Mouse (Mus musculus) neural tube, embryonic 10.5 days (tissue): ENCODE data around the gene Dlec1.

Source experiments
- DNase-seq: peaks from one replicate; pipeline ENCODE4 v3.0.0-alpha.2; 2017; ENCODE audit warnings: low spot score; ENCODE audit errors: extremely low spot score

The Dlec1 gene

DNA sequence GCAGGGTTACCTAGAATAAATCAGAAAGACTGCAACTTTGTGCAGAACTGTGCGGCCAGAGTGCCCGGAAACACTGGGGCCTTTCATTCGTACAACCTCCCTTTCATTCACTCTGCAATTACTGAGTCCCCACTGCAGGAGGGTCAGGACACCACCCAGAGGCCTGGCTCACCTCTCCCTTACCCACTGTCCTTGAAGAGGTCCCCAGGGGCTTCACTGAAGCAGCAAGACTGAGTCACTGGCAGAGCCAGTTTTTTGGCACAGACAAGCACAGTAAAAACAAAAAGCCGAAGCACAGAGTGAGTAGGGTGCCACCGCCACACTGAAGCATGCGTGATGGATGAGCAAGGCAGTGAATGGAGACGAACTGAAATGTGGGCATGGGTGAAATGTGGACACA, 12.8 kb upstream of the Dlec1 start:
- DNase-seq = no peak

- no peak for DNase-seq
Measured at GRCm38 (mm10) chr9:119090462-119090861, 11.8 kb upstream of the Dlec1 start.

- DNase-seq = no peak
Measured at GRCm38 (mm10) chr9:119091581-119092310, 10.5 kb upstream of the Dlec1 start.

DNA sequence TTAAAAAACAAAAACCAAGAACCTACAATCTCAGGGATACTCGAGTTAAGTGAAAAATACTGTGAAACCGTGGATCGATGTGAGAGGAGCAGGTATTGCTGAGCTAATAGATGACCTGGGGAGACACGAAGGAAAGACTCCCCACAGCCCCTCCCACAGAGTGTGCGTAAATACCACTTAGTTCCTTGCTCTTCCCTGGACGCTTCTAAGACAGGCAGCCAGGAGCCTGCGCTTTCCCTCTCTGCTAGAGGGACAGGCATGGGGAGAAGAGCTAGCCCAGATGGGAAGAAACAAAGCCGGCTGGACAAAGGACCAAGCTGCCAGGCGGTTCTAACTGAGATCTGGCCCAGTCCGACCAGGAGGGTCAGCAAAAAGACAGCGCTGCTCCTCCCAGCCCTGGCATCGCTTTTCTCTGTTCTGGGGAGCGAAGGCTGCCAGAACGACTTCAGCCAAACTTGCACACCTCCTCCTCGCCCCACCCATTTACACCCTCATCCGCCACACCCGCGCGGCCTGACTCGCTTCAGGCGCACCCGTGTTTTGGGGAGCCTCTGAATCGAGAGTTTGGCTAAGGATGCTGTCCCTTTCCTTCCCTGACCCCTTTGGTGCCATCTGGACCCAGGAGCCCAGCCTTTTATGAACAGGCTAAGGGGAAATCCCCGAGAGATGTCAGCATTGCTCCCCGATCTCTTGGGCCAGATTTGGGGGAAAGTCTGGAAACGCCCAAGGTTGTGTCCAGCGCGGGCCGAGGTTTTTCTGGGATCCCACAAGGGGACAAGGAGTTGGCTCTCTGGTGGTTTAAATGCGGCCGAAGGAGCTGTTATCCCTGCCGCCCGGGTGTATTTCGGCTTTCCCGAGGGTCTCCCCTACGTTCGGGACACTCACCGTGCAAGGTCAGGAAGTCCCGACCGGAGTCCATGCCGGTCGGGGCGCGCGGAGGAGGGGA, 9.5 kb upstream of the Dlec1 start:
- DNase-seq = peak; percentile 57

DNA sequence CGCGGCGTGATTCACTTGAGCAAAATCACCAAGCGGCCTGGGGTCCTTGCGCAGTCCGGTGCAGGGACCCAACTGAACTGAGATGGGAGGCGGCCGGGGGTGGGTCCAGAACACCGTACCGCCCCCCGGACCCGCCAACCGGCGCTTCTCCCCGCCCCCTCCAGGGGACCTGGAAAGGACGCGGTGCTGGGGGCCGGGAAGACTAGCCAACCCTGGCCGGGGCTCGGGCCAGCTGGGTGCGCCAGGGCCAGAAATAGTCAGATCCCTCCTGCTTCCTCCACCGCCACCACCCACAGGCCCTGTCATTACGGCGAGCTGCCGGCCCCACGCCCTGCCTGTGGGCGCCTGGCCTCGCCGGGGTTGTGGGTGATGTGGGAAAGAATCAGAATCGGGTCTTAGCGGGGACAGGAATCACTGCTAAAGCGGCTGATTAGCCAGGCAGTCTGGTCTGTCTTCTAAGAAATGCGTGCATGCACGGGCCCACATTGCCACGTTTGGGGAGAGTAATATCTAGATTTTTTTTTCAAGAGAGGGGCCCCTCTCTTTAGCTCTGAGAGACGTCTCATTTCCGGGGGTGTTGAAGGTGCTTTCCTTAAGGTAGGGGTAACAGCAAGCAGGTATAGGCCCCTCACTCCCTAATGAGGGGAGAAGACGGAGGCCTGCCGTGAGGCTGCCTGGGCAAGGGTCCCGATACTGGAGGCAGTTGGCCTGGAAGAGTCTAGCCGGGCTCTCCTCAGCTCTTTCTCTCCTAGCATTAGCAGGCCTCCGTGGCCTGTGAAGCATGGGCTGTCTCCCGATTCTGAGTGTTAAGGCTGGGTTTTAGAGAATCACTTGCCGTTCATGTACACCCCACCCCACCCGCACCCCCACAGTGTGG, 8.6 kb upstream of the Dlec1 start, which contains the start of gene Plcd1:
Plcd1 (minus strand) TSS at position 84 of the 877 bp plus-strand sequence.
- peak; percentile 79 for DNase-seq

GRCm38 (mm10) chr9:119094462-119095109, 7.7 kb upstream of the Dlec1 start:
- no peak for DNase-seq

- DNase-seq = no peak
Measured at GRCm38 (mm10) chr9:119100177-119100898, 1.9 kb upstream of the Dlec1 start.

- DNase-seq = no peak
Measured at GRCm38 (mm10) chr9:119102783-119103113, 470 bp downstream of the Dlec1 start.

- no peak for DNase-seq
Measured at GRCm38 (mm10) chr9:119107566-119107965, 5.3 kb downstream of the Dlec1 start.

GRCm38 (mm10) chr9:119109685-119110353, 7.5 kb downstream of the Dlec1 start:
- no peak for DNase-seq

GRCm38 (mm10) chr9:119110640-119111039, 8.4 kb downstream of the Dlec1 start:
- DNase-seq = no peak

DNA sequence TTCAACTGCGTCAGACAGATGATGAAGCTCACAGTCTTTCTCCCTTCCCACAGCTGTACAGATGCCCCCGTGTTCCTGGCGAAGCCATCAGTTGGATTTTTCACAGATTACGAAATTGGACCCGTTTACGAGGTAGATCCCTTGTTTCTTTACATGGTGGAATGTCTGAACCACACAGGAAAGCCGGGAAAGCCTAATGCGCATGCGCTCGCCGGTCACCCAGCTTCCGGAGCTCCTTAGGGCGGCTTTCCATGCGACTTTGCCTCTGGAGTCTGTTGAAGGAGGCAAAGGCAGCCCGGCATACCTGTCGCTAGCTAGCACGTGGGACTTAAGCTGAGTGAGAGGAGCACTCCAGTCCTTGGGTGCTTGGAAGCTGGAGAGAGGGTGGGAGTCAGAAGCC, 12.6 kb downstream of the Dlec1 start:
- no peak for DNase-seq

DNA sequence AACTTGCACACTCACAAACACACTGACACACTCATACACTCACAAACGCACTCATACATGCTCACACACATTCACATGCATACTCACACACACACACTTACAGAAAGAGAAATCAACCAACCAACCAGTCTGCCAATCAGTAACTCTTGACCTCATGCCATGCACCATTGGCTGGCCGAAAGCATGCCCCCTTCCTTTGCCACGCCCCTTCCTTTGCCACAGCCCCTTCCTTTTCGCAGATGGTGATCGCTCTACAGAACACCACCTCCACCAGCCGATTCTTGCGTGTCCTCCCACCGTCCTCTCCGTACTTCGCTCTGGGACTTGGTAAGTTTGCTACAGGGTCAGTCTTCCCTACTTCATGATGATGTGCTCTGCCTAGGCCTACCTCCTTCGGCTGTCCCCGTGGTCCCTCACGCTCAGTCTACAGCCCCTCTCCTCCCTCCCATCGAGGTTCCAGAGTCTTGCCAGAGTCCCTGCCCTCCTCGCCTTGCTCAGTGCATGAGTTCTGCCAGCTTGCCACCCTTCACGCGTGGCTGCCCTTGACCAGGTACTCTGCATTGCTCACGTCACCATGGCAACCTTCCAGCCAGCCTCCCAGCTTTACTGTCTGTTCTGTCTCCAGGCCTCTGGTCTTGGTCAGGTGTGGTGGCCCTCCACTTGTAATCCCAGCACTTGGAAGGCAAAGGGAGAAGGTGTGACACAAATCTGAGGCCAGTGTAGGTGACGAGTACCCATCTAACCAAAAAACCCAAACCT, 17.3 kb downstream of the Dlec1 start:
- no peak for DNase-seq

DNA sequence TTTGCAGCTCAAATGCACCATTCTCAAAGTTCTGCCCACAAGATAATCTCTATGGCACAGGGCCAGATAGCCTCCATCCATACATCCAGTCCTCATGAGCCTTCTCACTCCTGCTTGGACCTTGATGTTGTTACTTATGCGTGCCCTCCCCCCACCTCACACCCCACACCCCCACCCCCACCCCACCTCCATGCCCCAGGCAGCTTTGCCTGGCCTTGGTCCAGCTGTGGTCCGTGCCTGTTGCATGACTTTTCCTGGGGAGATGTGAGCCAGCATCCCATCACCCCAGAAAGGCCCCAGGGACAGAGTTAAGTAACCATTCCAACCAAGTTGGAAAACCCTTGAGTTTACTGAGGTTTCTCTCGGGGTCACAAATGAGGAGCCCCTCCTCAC, 17.9 kb downstream of the Dlec1 start:
- DNase-seq = no peak

GRCm38 (mm10) chr9:119122596-119123369, 20.5 kb downstream of the Dlec1 start:
- DNase-seq = no peak

GRCm38 (mm10) chr9:119128436-119129181, 26.3 kb downstream of the Dlec1 start:
- no peak for DNase-seq

DNA sequence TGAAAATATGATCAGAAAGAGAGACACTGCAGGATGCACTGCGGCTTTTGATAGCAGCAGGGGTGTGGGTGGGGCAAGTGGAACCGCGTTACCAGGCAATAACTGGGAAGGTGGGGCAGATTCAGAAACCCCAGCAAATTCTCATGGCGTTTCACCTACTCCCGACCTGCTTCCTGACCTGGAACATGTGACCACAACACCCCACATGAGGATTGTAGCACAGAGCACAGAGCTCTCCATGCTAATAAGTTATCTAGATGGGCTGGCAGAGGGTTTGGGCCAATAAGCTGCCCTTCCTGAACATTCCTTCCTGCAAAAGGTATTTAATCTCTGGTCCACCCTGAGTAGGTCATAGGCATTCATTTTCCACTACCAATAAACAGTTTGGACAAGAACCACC, 28.4 kb downstream of the Dlec1 start:
- no peak for DNase-seq

DNA sequence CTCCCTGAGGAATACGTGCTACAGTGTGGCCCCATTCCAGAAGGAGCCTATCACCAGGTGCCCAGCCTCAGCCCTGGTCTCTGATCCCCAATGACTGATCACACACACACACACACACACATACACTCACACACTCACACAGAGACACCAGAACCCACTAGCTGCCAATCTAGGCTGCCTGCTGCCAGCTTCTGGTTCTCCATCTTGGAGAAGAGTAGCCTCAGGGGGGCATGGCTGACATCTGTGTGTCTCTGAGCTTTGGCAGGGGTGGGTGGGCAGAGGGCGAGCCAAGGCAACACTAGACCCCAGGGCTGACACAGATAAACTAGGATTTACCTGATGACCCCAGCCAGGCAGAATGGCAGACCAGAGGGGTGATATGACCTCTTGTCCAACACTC, 36.6 kb downstream of the Dlec1 start:
- DNase-seq = no peak
